Mouse (Mus musculus): ENCODE results near the gene Rpl22l1. TPM values are rescaled to one million over a fixed set of nuclear protein-coding genes. Genes with fewer than 3 reads are reported as not detected.
"Not testable (repeated sequence)": the region's sequence is repeated elsewhere in the genome, so short reads cannot be mapped to it uniquely, and the experiment has no call there.

Gene Rpl22l1
- polyA plus RNA-seq (2015; fragmentation: Nextera tagmentation; extraction: Ambion mirVana) = 212 and 213 TPM in 2 replicates

DNA sequence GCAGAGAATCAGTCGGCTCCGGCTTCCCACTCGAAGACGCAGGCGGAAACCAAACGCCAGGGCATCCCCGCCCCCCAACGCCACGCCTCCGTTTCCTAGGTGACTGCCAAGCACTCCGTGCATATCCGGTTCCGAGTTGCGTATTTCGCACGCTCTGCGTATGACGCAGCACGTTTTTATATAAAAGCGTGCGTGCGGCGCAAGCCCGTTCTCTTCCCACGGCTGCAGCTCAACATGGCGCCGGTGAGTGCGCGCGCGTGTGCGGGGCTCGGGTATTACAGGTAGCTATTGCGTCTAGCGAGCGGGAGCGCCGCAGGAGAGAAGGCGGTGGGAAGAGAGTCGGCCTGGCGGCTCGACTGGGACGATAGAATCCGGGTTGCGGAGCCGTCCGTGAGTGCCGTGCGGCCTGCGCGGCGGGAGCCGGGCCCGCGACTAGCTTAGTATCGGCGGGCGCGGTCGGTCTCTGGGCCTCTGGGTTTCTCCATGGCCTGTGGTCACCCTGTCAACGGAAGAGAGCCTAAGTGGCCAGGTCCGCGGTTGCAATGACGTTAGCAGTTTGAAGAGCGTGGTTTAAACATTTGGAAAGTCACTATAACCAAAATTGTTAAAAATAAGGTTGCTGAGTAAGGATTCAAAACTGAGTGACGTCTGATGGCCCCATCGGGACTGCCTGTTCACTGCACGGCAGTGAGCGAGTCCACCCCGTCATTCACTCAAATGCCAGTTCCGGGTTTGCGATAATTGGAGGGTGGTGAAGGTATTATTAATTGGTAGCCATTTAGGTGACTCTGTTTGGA, at the start of gene Rpl22l1:
Rpl22l1 (plus strand) TSS at position 136 of the 797 bp plus-strand sequence.
- WGBS = under 1% methylated on average over 71 of the region's 72 CpGs

DNA sequence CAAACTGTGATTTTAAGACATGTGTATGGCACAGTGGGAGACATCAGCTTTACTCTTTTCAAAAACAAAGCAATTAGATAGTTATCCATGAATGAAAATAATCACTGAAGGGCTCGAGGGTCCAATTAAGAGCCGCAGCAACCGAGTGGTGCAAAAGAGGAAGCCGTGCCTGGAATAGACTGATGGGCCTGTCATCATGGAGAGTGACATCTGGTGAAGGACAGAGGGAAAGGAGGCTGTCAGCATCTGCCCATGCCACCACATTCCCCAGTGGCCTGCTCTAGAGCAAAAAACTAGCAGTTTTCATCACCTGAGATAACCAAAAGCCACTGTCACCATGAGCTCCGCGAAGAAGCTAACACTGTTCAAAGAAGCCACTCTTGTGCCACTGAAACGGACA, 49.8 kb upstream of the Rpl22l1 start:
- WGBS = 47% methylated on average over 7 of the region's 7 CpGs
- ATAC-seq (replicated peaks) = no peak

More for the DNA sequence above, at the start of gene Rpl22l1:
- Histone ChIP-seq H3K9ac (replicated peaks) (peak within 1 kb of the TSS; percentile 94), H3K4me2 (replicated peaks) (peak within 1 kb of the TSS; percentile 69), H3K36me3 (peaks cover 13% of the 10 kb centered on the region), H3K4me1 (peaks cover 15% of the 10 kb centered on the region), H3K27me3 (no peaks in the 10 kb centered on the region), H3K4me3 (peak within 1 kb of the TSS; percentile 91), H3K9me3 (no peaks in the 10 kb centered on the region), H3K27ac (replicated peaks) (peak within 1 kb of the TSS; percentile 87)
- ATAC-seq (replicated peaks) = peak; percentile 100

DNA sequence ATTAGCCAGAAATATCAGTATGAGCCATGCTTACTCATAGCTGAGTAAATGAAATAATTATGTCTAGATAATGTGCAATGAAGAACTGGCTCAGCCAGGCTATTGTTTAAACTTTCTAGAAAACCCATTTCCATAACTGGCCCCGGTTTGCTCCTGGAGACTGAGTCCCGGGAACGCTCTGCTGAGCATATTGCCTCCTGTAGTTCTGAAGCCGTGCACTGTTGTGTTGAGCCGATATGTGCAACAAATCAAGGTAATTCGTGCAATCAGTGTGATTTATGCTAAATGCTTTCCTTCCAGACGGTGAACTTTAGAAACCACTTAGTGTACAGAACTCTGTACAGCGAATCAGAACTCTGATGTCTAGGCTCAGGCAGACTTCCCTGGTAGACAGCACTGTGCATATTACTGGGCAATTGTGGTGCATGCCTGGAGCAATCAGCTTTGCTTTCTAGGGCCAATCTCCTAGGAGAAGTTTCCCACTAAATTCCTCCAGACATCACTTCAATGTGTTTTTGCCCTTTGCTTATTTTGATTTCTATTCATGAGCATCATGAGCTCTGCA, 43.9 kb upstream of the Rpl22l1 start:
- Histone ChIP-seq H3K4me2 (replicated peaks) (no peak overlapping the region), H3K36me3 (no peaks in the 10 kb centered on the region), H3K27me3 (no peaks in the 10 kb centered on the region), H3K4me1 (no peaks in the 10 kb centered on the region), H3K4me3 (no peak overlapping the region), H3K9me3 (no peaks in the 10 kb centered on the region), H3K27ac (replicated peaks) (no peak overlapping the region), H3K9ac (replicated peaks) (no peak overlapping the region)
- 0 out of 2 replicates have a peak, but pooled peaks have one; percentile 43 for ATAC-seq (replicated peaks)
- 71% methylated on average over 8 of the region's 8 CpGs for WGBS

More for the DNA sequence above, 49.8 kb upstream of the Rpl22l1 start:
- H3K4me2 ChIP-seq (replicated peaks) = no peak overlapping the region
- H3K9ac ChIP-seq (replicated peaks) = no peak overlapping the region
- H3K4me3 ChIP-seq = no peak overlapping the region
- H3K4me1 ChIP-seq = no peaks in the 10 kb centered on the region
- H3K27me3 ChIP-seq = no peaks in the 10 kb centered on the region
- no peaks in the 10 kb centered on the region for H3K9me3 ChIP-seq
- no peak overlapping the region for H3K27ac ChIP-seq (replicated peaks)
- no peaks in the 10 kb centered on the region for H3K36me3 ChIP-seq

DNA sequence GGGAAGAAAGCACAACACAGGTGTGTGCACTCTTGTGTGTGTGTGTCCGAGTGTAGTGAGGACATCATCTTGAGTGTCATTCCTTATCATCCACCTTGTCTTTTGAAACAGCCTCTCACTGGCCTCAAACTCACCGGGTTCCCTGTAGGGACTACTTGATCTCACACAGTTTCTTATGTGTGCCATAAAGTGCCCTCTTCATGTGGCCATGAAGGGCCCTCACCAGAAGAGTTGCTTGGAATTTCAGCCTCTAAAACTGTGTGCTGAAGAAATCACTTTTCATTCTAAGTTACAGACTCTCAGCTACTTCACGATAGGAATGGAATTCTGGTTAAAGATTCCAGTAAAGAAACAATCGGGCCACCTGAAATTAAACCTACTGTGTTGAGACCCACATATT, 38.3 kb upstream of the Rpl22l1 start:
- Histone ChIP-seq H3K4me3 (no peak overlapping the region), H3K36me3 (no peaks in the 10 kb centered on the region), H3K4me1 (no peaks in the 10 kb centered on the region), H3K4me2 (replicated peaks) (no peak overlapping the region), H3K27ac (replicated peaks) (no peak overlapping the region), H3K27me3 (no peaks in the 10 kb centered on the region), H3K9ac (replicated peaks) (no peak overlapping the region), H3K9me3 (no peaks in the 10 kb centered on the region)
- 90% methylated on average over 4 of the region's 4 CpGs for WGBS
- no peak for ATAC-seq (replicated peaks)

DNA sequence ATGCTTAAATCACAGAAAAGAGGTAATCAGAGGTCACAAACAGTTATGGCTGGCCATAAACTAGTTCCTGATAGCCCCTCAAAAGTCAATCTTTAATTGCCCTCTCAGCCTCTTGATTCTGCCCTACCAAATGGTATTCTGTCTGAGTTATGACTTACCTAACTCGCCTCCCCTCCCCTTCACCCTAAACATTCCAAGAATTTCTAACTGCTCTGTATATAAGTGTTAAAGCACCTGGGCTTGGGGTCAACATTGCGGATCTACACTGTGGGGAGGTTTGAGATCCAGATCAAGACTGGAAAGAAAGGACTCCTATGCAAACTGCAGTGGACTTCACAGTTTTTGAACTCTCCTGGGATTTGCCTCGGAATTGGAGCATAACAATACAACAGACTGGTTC, 37.0 kb upstream of the Rpl22l1 start:
- H3K27ac ChIP-seq (replicated peaks) = no peak overlapping the region
- no peak overlapping the region for H3K4me3 ChIP-seq
- no peak overlapping the region for H3K9ac ChIP-seq (replicated peaks)
- 85% methylated on average over 3 of the region's 3 CpGs for WGBS
- H3K4me2 ChIP-seq (replicated peaks) = no peak overlapping the region
- H3K9me3 ChIP-seq = no peaks in the 10 kb centered on the region
- no peaks in the 10 kb centered on the region for H3K27me3 ChIP-seq
- H3K36me3 ChIP-seq = no peaks in the 10 kb centered on the region
- H3K4me1 ChIP-seq = no peaks in the 10 kb centered on the region
- ATAC-seq (replicated peaks) = no peak

DNA sequence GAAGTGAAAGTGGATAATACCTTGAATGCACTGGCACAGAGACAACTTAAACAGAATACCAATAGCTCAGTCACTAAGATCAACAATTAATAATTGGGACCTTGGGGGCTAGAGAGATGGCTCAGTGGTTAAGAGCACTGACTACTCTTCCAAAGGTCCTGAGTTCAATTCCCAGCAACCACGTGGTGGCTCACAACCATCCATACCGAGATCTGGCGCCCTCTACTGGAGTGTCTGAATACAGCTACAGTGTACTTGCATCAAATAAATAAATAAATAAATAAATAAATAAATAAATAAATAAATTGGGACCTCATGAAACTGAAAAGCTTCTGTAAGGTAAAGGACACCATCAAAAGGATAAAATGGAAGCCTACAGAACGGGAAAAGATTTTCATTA, 32.3 kb upstream of the Rpl22l1 start:
- not testable (repeated sequence) for H3K4me1 ChIP-seq; H3K9me3 ChIP-seq; H3K27ac ChIP-seq (replicated peaks); H3K4me3 ChIP-seq; H3K9ac ChIP-seq (replicated peaks); H3K36me3 ChIP-seq; H3K4me2 ChIP-seq (replicated peaks); ATAC-seq (replicated peaks); H3K27me3 ChIP-seq
- 66% methylated on average over 4 of the region's 4 CpGs for WGBS

DNA sequence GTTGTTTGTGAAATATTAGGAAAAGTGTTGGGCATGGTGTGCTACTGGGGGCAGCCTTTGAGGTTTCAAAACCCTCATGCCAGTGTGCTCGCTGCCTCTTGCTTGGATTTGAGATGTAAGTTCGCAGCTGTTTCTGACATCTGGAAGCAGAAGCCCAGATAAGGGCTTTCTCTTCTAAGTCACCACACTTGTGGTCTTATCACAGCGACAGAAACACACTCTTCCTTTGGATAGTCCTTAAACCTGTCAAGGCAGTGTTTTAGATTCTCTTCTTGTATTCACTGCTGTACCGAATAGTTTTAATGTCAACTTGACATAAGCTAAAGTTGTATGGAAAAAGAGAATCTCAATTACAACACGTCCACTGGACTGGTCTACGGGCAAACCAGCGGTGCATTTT, 29.9 kb upstream of the Rpl22l1 start:
- Histone ChIP-seq H3K4me1 (no peaks in the 10 kb centered on the region), H3K4me2 (replicated peaks) (no peak overlapping the region), H3K36me3 (no peaks in the 10 kb centered on the region), H3K27ac (replicated peaks) (no peak overlapping the region), H3K27me3 (no peaks in the 10 kb centered on the region), H3K9me3 (no peaks in the 10 kb centered on the region), H3K9ac (replicated peaks) (no peak overlapping the region), H3K4me3 (no peak overlapping the region)
- WGBS = 93% methylated on average over 7 of the region's 7 CpGs
- no peak for ATAC-seq (replicated peaks)

DNA sequence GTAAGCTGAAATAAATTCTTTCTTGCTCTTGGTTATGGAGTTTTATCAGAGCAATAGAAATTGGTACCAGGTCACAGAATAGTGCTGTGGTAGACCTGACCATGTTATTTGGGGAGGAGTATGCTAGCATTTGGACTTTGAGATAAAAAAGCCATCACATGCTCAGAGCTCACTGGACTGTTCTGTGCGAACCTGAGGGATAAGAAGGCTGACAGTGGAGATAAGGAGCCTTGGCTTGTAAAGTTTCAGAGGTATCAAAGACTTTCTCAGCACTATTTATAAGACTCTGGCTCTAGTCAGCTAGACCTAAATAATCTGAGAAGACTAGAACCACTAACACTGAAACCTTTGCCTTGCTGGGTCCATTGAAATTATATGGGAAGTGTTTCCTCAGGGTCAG, 29.3 kb upstream of the Rpl22l1 start:
- Histone ChIP-seq H3K9ac (replicated peaks) (no peak overlapping the region), H3K27me3 (no peaks in the 10 kb centered on the region), H3K4me3 (no peak overlapping the region), H3K9me3 (no peaks in the 10 kb centered on the region), H3K27ac (replicated peaks) (no peak overlapping the region), H3K36me3 (no peaks in the 10 kb centered on the region), H3K4me2 (replicated peaks) (no peak overlapping the region), H3K4me1 (peaks cover 4% of the 10 kb centered on the region)
- 89% methylated on average over 1 of the region's 1 CpGs for WGBS
- no peak for ATAC-seq (replicated peaks)

DNA sequence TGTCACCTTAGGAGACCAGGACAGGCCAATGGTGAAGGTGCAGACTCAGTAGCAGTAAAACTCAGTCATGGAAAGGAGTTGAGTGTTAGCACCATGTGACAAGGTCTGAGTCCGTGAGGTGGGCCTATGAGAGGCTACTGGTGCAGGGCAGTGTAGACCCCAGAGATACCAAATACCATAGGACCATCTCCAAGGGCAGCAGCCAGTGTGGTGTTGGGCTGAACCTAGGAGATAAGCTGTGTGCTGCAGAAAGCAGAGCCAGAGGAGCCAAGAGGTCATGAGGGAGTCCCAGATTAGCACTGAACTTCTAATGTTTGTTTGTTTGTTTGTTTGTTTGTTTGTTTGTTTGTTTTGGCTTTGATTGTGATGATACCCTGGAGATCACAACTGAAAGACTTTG, 28.7 kb upstream of the Rpl22l1 start:
- no peaks in the 10 kb centered on the region for H3K27me3 ChIP-seq
- ATAC-seq (replicated peaks) = no peak
- no peaks in the 10 kb centered on the region for H3K36me3 ChIP-seq
- peaks cover 4% of the 10 kb centered on the region for H3K4me1 ChIP-seq
- no peak overlapping the region for H3K4me3 ChIP-seq
- WGBS = 76% methylated on average over 1 of the region's 1 CpGs
- no peak overlapping the region for H3K9ac ChIP-seq (replicated peaks)
- H3K9me3 ChIP-seq = no peaks in the 10 kb centered on the region
- no peak overlapping the region for H3K27ac ChIP-seq (replicated peaks)
- no peak overlapping the region for H3K4me2 ChIP-seq (replicated peaks)

DNA sequence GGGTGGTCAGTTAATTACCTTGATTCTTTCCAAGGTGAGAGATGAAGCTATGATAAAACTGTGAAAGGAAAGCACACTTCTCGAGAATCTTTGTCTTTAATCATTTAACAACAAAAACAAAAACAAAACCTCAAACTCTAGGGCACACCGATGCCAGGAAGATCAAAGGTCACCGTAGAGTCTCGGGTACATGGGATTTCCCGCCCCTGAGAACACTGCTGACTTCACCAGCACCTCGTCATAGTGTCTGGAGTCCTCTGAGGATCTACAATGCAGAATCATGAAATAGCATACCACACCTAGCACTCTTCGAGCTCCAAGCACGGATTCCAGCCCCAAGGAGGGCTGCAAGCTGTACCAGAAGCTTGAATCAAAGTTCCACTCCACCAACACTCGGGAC, 24.7 kb upstream of the Rpl22l1 start:
- H3K27ac ChIP-seq (replicated peaks) = no peak overlapping the region
- peak; percentile 23 for ATAC-seq (replicated peaks)
- peak overlapping the region; percentile 82 for H3K4me3 ChIP-seq
- 0 out of 2 replicates have a peak, but pooled peaks cover 4% of the 10 kb centered on the region for H3K27me3 ChIP-seq
- peak overlapping the region; percentile 99 for H3K4me2 ChIP-seq (replicated peaks)
- H3K4me1 ChIP-seq = peaks cover 20% of the 10 kb centered on the region
- no peak overlapping the region for H3K9ac ChIP-seq (replicated peaks)
- WGBS = 77% methylated on average over 9 of the region's 9 CpGs
- H3K36me3 ChIP-seq = no peaks in the 10 kb centered on the region
- no peaks in the 10 kb centered on the region for H3K9me3 ChIP-seq

DNA sequence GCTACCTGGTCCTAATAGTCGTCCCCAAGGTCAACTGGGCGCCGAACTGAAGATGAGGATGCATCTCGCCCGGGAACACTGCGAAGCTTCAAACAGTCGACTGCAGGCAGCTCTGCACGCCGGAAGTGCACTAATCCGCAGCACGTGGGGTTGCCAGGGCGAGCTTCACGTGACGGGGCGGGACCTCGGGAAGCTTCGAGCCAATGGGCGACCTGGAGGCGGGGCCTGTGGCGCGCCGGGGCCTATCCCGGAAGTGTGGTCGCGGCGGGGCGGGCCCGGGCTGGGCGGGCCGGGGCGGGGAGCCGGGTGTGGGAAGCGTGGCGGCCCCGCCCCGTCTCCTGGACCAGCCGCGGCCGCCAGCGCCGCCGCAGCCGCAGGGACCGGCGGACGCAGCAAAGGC, 24.2 kb upstream of the Rpl22l1 start, which contains the start of gene Eif5a2:
Eif5a2 (plus strand) TSS at position 283 of the 400 bp plus-strand sequence.
- peak within 1 kb of the TSS; percentile 99 for H3K4me2 ChIP-seq (replicated peaks)
- H3K9me3 ChIP-seq = no peaks in the 10 kb centered on the region
- 2% methylated on average over 46 of the region's 46 CpGs for WGBS
- 0 out of 2 replicates have a peak, but pooled peaks cover 4% of the 10 kb centered on the region for H3K27me3 ChIP-seq
- peak within 1 kb of the TSS; percentile 82 for H3K4me3 ChIP-seq
- no peaks in the 10 kb centered on the region for H3K36me3 ChIP-seq
- peaks cover 20% of the 10 kb centered on the region for H3K4me1 ChIP-seq
- H3K27ac ChIP-seq (replicated peaks) = no peak within 1 kb of the TSS
- peak; percentile 99 for ATAC-seq (replicated peaks)
- H3K9ac ChIP-seq (replicated peaks) = peak within 1 kb of the TSS; percentile 80

DNA sequence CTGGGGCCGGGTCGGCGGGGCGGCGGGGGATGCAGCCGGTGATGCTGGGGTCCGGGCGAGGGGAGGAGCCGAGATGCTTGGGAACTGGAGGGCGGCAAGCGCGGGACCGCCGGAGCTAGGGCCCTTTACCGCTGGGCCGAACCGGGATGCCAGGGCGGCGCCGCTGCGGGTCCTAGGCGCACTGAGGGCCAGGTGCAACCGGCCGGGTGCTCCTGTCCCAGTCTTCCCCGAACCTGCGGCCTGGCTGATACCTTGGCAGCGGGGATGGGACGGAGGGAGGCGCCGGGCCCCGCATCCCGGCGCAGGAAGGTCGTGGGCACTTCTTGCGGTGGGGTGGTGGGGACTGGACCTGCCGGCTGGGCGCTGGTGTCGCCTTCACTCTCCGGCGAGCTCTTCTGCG, 23.8 kb upstream of the Rpl22l1 start:
- Histone ChIP-seq H3K4me2 (replicated peaks) (peak overlapping the region; percentile 99), H3K9ac (replicated peaks) (peak overlapping the region; percentile 80), H3K36me3 (no peaks in the 10 kb centered on the region), H3K27ac (replicated peaks) (no peak overlapping the region), H3K4me1 (peaks cover 20% of the 10 kb centered on the region), H3K27me3 (0 out of 2 replicates have a peak, but pooled peaks cover 4% of the 10 kb centered on the region), H3K9me3 (no peaks in the 10 kb centered on the region), H3K4me3 (peak overlapping the region; percentile 82)
- WGBS = under 1% methylated on average over 34 of the region's 41 CpGs
- no peak for ATAC-seq (replicated peaks)
